Mouse (Mus musculus): ENCODE results near the gene Baz2b. TPM values are rescaled to one million over a fixed set of nuclear protein-coding genes. Genes with fewer than 3 reads are reported as not detected.

Gene Baz2b
- total and polyA plus RNA-seq, 2 experiments from 2014 or later, result 72.3 to 89.3 TPM

DNA sequence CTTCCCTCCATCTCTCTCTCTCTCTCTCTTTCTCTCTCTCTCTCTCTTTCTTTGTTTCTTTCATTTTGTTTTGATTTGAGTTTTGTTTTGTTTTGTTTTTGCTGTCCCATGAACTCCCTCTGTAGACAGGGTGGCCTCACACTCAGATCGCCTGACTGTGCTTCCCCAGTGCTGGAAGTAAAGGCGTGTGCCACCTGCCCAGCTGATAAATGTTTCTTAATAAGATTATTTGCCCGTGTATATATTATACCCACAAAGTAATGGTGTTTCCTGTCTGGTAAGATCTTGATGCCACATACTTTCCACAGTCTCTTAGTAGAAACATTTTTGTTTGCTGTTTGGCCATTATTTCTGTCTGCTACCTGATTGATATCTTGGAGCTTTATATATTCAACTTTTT lies 198.1 kb downstream of the Baz2b start:
- H3K36me3 ChIP-seq (ENCODE audit: insufficient read depth, low read length), result no peaks in the 10 kb centered on the region
- TF ChIP-seq CTCF (IDR thresholded peaks at IDR 0.05), result no peak
- no peak overlapping the region for H3K4me3 ChIP-seq (ENCODE audit: low read depth, low read length)
- H3K27ac ChIP-seq (ENCODE audit: low read depth, low read length), result no peak overlapping the region
- H3K27me3 ChIP-seq (ENCODE audit: insufficient read depth, low read length), result no peaks in the 10 kb centered on the region
- 89% methylated on average over 3 of the region's 3 CpGs for WGBS
- no peak overlapping the region for H3K9ac ChIP-seq (replicated peaks; ENCODE audit: low read length, poor library complexity, severe bottlenecking)
- no peak overlapping the region for H3K4me2 ChIP-seq (ENCODE audit: low read depth, low read length, poor library complexity, severe bottlenecking)
- H3K4me1 ChIP-seq (ENCODE audit: insufficient read depth, low read length), result no peaks in the 10 kb centered on the region
- no peaks in the 10 kb centered on the region for H3K9me3 ChIP-seq (ENCODE audit: low read length)
- DNase-seq (ENCODE audit: low spot score) (no peak), ATAC-seq (ENCODE audit: low FRiP score) (no peak)

DNA sequence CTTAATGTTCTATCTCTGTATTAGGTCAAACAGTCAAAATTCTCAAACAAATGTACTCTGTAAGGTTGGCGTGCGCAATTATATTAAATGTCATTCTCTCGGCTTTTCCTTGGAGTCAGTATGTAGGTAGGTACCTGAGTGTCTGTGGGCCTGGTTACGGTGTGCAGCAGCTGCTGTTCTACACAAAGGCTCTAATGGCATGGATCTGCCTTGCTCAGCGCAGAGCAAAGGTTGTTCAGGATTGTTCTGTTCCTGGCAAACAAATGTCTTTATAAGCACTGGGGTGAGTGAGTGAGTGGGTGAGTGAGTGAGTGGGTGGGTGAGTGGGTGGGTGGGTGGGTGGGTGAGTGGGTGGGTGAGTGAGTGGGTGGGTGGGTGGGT lies 206.0 kb downstream of the Baz2b start:
- no peak overlapping the region for H3K27ac ChIP-seq (ENCODE audit: low read depth, low read length)
- H3K4me2 ChIP-seq (ENCODE audit: low read depth, low read length, poor library complexity, severe bottlenecking), result no peak overlapping the region
- no peaks in the 10 kb centered on the region for H3K4me1 ChIP-seq (ENCODE audit: insufficient read depth, low read length)
- H3K4me3 ChIP-seq (ENCODE audit: low read depth, low read length), result no peak overlapping the region
- no peaks in the 10 kb centered on the region for H3K27me3 ChIP-seq (ENCODE audit: insufficient read depth, low read length)
- 91% methylated on average over 5 of the region's 5 CpGs for WGBS
- ATAC-seq (ENCODE audit: low FRiP score) (no peak), DNase-seq (ENCODE audit: low spot score) (no peak)
- H3K9ac ChIP-seq (replicated peaks; ENCODE audit: low read length, poor library complexity, severe bottlenecking), result no peak overlapping the region
- TF ChIP-seq CTCF (IDR thresholded peaks at IDR 0.05), result no peak
- H3K36me3 ChIP-seq (ENCODE audit: insufficient read depth, low read length), result no peaks in the 10 kb centered on the region
- no peaks in the 10 kb centered on the region for H3K9me3 ChIP-seq (ENCODE audit: low read length)

DNA sequence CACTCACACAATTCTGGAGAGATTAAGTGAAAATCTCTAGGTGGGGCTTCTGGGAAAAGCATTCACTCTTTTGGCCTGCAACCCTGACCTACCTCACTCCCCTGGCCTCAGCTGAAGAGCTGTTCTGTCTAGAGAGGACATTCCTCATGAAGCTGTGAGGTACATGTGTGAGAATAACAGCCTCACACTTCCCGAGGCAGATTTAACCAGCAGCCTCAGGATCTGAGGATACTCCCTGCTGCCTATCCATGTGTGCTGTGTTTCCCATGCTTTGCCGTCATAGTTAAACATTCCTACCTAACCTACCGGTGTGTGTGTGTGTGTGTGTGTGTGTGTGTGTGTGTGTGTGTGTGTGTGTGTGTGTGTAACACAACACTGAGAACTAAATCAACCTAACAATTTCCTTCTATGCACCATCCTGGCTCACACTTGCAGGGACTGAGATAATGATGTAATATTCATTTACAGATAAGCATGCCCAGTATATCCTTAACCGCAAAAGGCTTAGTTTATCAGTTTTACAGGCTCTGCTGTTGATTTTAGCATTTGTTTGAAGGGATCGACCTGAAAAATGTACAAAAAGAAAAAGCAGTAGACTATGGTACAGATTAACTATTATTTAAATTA lies 206.5 kb downstream of the Baz2b start:
- DNase-seq (ENCODE audit: low spot score) (no peak), ATAC-seq (ENCODE audit: low FRiP score) (no peak)
- H3K4me1 ChIP-seq (ENCODE audit: insufficient read depth, low read length), result no peaks in the 10 kb centered on the region
- no peaks in the 10 kb centered on the region for H3K27me3 ChIP-seq (ENCODE audit: insufficient read depth, low read length)
- 79% methylated on average over 5 of the region's 5 CpGs for WGBS
- no peaks in the 10 kb centered on the region for H3K36me3 ChIP-seq (ENCODE audit: insufficient read depth, low read length)
- H3K4me3 ChIP-seq (ENCODE audit: low read depth, low read length), result no peak overlapping the region
- H3K9ac ChIP-seq (replicated peaks; ENCODE audit: low read length, poor library complexity, severe bottlenecking), result no peak overlapping the region
- no peak overlapping the region for H3K4me2 ChIP-seq (ENCODE audit: low read depth, low read length, poor library complexity, severe bottlenecking)
- H3K27ac ChIP-seq (ENCODE audit: low read depth, low read length), result no peak overlapping the region
- no peak for TF ChIP-seq CTCF (IDR thresholded peaks at IDR 0.05)
- no peaks in the 10 kb centered on the region for H3K9me3 ChIP-seq (ENCODE audit: low read length)

DNA sequence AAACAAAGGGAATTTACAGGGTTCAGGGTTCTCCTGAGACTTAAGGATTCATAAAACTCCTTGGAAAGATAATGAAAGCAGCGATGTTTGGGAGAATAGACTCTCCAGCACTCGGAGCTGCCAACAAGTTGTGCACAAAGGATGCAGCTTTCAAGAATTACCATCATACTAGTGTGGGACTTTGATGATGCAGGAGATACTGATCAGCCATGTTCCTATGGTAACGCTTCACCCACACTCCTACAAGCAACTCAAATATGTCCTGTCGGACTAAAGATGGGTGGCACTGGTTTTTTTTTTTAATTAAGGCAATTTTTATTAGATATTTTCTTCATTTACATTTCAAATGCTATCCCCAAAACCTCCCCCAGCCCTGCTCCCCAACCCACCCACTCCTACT lies 209.4 kb downstream of the Baz2b start:
- no peaks in the 10 kb centered on the region for H3K36me3 ChIP-seq (ENCODE audit: insufficient read depth, low read length)
- H3K9ac ChIP-seq (replicated peaks; ENCODE audit: low read length, poor library complexity, severe bottlenecking), result no peak overlapping the region
- no peaks in the 10 kb centered on the region for H3K27me3 ChIP-seq (ENCODE audit: insufficient read depth, low read length)
- no peak for TF ChIP-seq CTCF (IDR thresholded peaks at IDR 0.05)
- H3K27ac ChIP-seq (ENCODE audit: low read depth, low read length), result no peak overlapping the region
- 89% methylated on average over 4 of the region's 4 CpGs for WGBS
- no peak overlapping the region for H3K4me3 ChIP-seq (ENCODE audit: low read depth, low read length)
- no peak for DNase-seq (ENCODE audit: low spot score)
- H3K4me2 ChIP-seq (ENCODE audit: low read depth, low read length, poor library complexity, severe bottlenecking), result no peak overlapping the region
- H3K9me3 ChIP-seq (ENCODE audit: low read length), result no peaks in the 10 kb centered on the region
- no peaks in the 10 kb centered on the region for H3K4me1 ChIP-seq (ENCODE audit: insufficient read depth, low read length)
- ATAC-seq (ENCODE audit: low FRiP score), result no peak

DNA sequence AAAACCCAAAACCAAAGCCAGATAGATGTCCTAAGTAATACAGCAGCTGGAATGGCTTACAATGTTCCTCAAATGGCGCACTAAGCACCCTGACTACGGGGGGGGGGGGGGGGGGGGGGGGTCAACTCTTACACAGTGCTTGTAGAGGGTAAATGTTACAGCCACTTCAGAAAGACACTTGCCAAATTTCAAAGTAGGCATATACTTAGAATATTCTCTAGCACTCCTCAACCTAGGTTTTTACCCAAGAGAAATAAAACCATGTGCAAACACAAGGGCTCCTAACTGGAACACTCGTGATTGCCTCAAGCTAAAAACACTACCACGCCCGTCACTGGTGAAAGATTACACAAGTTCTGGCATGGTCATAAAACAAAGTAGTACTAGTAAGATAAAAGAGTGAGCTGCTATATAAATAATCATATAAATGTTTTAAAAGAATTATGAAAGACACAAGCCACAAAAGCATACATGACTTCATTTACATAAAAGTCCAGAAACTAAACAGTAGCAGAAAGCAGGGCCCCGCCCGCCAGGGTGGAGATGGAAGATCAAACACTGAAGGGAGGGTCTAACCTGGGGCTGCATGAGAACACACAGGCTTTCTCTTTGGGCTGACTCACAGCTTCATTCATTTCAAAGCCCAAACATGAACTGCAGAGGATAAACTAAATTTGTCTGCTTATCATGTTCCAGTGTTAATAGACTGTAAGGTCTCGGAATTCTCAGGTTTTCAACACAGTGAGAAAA lies 212.0 kb downstream of the Baz2b start:
- no peak for DNase-seq (ENCODE audit: low spot score)
- no peak for ATAC-seq (ENCODE audit: low FRiP score)
- TF ChIP-seq CTCF (IDR thresholded peaks at IDR 0.05), result no peak
- Histone ChIP-seq H3K27ac (ENCODE audit: low read depth, low read length) (no peak overlapping the region), H3K36me3 (ENCODE audit: insufficient read depth, low read length) (no peaks in the 10 kb centered on the region), H3K9ac (replicated peaks; ENCODE audit: low read length, poor library complexity, severe bottlenecking) (no peak overlapping the region), H3K9me3 (ENCODE audit: low read length) (no peaks in the 10 kb centered on the region), H3K4me1 (ENCODE audit: insufficient read depth, low read length) (no peaks in the 10 kb centered on the region), H3K4me3 (ENCODE audit: low read depth, low read length) (no peak overlapping the region), H3K27me3 (ENCODE audit: insufficient read depth, low read length) (no peaks in the 10 kb centered on the region), H3K4me2 (ENCODE audit: low read depth, low read length, poor library complexity, severe bottlenecking) (no peak overlapping the region)
- 89% methylated on average over 8 of the region's 8 CpGs for WGBS

DNA sequence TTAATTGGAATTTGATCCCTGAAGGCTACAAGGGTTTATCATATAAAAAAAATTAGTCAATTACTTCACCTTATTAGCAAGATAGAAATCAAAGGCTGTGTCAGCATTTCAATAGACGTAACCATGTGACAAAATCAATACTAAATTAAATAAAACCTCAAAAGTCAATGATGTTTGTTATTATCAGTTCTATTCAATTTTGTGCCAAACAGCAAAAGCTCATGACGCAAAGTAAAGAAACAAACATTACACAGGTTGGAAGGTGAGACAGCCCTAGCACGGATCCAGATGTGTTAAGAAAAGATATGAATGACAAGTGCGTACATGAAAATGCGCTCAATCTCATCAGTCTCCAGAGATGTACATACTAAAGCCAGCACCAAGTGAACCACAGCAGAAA lies 212.7 kb downstream of the Baz2b start:
- no peak overlapping the region for H3K27ac ChIP-seq (ENCODE audit: low read depth, low read length)
- no peak overlapping the region for H3K9ac ChIP-seq (replicated peaks; ENCODE audit: low read length, poor library complexity, severe bottlenecking)
- ATAC-seq (ENCODE audit: low FRiP score), result no peak
- H3K36me3 ChIP-seq (ENCODE audit: insufficient read depth, low read length), result no peaks in the 10 kb centered on the region
- no peak for TF ChIP-seq CTCF (IDR thresholded peaks at IDR 0.05)
- no peak overlapping the region for H3K4me2 ChIP-seq (ENCODE audit: low read depth, low read length, poor library complexity, severe bottlenecking)
- WGBS, result 91% methylated on average over 5 of the region's 5 CpGs
- H3K4me1 ChIP-seq (ENCODE audit: insufficient read depth, low read length), result no peaks in the 10 kb centered on the region
- H3K27me3 ChIP-seq (ENCODE audit: insufficient read depth, low read length), result no peaks in the 10 kb centered on the region
- no peak overlapping the region for H3K4me3 ChIP-seq (ENCODE audit: low read depth, low read length)
- H3K9me3 ChIP-seq (ENCODE audit: low read length), result no peaks in the 10 kb centered on the region
- DNase-seq (ENCODE audit: low spot score), result no peak
